Mouse (Mus musculus): Measurements from ENCODE around the gene Vmn1r206.
"Not testable (repeated sequence)": the region's sequence is repeated elsewhere in the genome, so short reads cannot be mapped to it uniquely, and the experiment has no call there.

Vmn1r206 gene

GRCm38 (mm10) chr13:22624151-22624550 is at the start of gene Vmn1r206:
Gene Vmn1r206, minus strand, starts transcription at chr13:22624251.
- DNase-seq (ENCODE audit: low read depth, low spot score), result not testable (repeated sequence)

GRCm38 (mm10) chr13:22592900-22593299 is 31.2 kb downstream of the Vmn1r206 start, which contains the start of gene Vmn1r205:
Gene Vmn1r205, minus strand, starts transcription at chr13:22593000.
- DNase-seq (ENCODE audit: low read depth, low spot score), result no peak

DNA sequence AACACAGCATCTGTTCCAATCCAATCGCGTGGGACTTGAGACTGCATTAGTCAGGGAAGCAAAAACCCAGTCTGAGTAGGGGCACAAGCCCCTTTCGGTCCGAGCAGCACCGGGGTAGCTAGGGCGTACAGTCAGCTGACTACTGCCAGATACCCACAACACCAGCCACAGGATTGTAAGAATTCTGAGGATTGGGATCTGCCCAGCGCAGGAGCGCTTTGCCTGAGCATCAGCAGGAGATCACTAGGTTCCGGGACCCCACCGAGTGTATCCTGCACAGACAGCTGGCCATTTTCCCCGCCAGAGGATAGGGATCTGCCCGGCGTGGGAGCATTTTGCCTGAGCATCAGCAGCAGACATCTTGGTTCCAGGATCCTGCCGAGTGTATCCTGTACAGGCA is 40.7 kb downstream of the Vmn1r206 start:
- DNase-seq (ENCODE audit: low read depth, low spot score), result peak; percentile 37

GRCm38 (mm10) chr13:22574911-22575310 is 49.1 kb downstream of the Vmn1r206 start:
- peak; percentile 23 for DNase-seq (ENCODE audit: low read depth, low spot score)
